18 mouse cellular contexts compared by ENCODE assay signal in the genomic region with DNA sequence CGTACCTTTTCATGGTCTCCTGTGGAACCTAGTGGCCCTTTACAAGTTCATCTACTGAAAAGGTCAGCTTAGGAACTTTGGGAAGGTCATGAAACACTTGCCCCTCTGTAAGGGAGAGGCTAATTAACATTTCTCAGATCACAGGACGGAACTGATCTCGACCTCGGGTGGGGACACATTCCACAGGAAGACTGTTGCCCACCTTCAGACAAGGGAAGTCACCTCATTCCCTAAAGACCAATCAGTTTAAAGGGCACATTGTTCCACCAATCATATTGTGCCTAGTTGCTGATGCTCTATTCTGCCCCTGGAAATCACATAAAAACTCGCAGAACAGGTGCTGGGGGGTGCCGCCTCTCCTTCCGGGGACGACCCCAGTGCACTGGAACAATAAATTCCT.
"Had no signal": no experiment of that assay in that cellular context is flagged by ENCODE, and none has a peak within 500 bp of the region (broad histone marks: within the 10 kb centered on the region; RNA-seq: fewer than 3 reads in every experiment).

No protein-coding gene starts in this region.

- H3K4me1 ChIP-seq: neural tube, embryonic 15.5 days had no signal

- H3K4me2 ChIP-seq: lung, embryonic 14.5 days; midbrain, embryonic 12.5 days; neural tube, embryonic 13.5 days; neural tube, embryonic 15.5 days had no signal

- H3K9ac ChIP-seq: lung, embryonic 14.5 days; midbrain, embryonic 12.5 days; neural tube, embryonic 13.5 days; neural tube, embryonic 15.5 days had no signal

- H3K27me3 ChIP-seq: midbrain, embryonic 12.5 days; neural tube, embryonic 13.5 days; neural tube, embryonic 15.5 days had no signal

- H3K4me3 ChIP-seq: midbrain, embryonic 10.5 days; midbrain, embryonic 12.5 days; myocyte; neural tube, embryonic 13.5 days; neural tube, embryonic 15.5 days had no signal

- H3K27ac ChIP-seq: midbrain, embryonic 10.5 days; midbrain, embryonic 12.5 days; neural tube, embryonic 13.5 days; neural tube, embryonic 15.5 days had no signal

- H3K36me3 ChIP-seq: midbrain, embryonic 10.5 days; midbrain, embryonic 12.5 days; neural tube, embryonic 13.5 days; neural tube, embryonic 15.5 days had no signal

- DNase-seq: lung, embryonic 14.5 days; lung, postnatal 10 days; lung, postnatal 4 days; midbrain, embryonic 14.5 days; retina, postnatal 1 day; right cerebral cortex, adult 18-20 months; right cerebral cortex, postnatal 25 days; right cerebral cortex, postnatal 4 days; spleen, adult 18-20 months; thymus, adult 18-20 months; thymus, postnatal 14 days; thymus, postnatal 36 days had no signal

- H3K9me3 ChIP-seq: neural tube, embryonic 13.5 days; neural tube, embryonic 15.5 days had no signal

- ATAC-seq: midbrain, embryonic 16.5 days had no signal
